Mouse (Mus musculus) ovary, postnatal 14 days (tissue): ENCODE results near the gene Frmpd4.

ENCODE experiments used
- DNase-seq: peaks from one replicate; pipeline ENCODE4 v3.0.0; 2022; ENCODE audit warnings: low spot score

Frmpd4 gene

GRCm38 (mm10) chrX:167552827-167553226, 1024.2 kb downstream of the Frmpd4 start:
- no peak for DNase-seq

- DNase-seq = no peak
These were observed 1053.9 kb downstream of the Frmpd4 start for GRCm38 (mm10) chrX:167523151-167523550.

GRCm38 (mm10) chrX:167522528-167522927, 1054.5 kb downstream of the Frmpd4 start:
- no peak for DNase-seq

DNA sequence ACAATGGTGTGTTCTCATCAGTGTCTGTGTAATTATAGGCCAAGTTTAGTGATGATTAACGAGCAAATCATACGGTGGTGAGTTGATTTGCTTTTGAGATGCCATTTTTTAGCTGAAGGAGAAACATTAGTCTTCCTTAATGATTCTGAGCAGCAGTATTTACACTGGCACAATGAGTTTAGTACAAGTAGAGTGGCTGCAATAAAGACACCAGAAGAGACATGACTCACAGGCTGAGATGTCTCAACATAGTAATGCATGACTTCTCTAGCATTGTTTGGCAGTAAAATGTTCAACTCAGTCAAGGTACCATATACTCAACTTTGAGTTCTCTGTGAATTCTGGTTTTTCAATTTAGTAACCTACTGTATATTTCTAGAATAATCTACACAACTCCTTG, 1058.6 kb downstream of the Frmpd4 start:
- no peak for DNase-seq

DNA sequence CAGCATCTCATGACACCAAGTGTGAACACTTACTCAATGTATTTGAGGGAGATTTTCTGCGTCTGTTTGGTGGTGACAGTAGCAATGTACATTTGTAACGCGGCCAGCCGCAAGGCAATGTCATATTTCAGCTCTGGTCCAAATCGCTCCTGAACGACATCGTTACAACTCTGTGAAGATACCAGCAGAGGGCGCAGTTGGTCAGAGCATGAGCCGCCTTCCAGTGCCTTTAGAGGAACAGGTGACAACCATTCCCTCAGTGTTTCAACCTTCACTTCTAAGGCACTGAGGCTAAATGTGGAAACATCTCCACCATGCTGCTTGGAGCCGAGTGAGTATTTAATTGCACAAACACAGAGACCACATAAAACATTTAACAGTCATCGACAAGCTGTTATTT, 1079.3 kb downstream of the Frmpd4 start:
- DNase-seq = peak; percentile 33

DNA sequence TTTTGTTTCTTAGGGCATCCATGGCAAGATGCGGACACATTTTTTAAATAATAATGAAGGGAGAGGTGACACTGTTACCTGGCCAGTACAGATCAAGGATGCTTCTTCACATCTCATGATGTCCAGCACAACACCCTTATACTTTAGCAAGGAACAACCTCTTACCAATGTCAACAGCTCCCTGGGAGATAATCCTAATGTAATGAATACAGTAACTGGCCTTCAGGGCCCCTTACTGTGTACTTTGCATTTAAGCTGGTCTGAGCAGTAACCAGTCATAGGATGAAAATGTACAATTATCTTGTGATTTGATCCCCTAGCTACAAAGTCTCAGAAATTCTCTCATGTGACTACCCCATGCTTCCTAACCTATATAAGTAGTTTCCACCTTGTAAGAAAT, 1084.8 kb downstream of the Frmpd4 start:
- no peak for DNase-seq

DNA sequence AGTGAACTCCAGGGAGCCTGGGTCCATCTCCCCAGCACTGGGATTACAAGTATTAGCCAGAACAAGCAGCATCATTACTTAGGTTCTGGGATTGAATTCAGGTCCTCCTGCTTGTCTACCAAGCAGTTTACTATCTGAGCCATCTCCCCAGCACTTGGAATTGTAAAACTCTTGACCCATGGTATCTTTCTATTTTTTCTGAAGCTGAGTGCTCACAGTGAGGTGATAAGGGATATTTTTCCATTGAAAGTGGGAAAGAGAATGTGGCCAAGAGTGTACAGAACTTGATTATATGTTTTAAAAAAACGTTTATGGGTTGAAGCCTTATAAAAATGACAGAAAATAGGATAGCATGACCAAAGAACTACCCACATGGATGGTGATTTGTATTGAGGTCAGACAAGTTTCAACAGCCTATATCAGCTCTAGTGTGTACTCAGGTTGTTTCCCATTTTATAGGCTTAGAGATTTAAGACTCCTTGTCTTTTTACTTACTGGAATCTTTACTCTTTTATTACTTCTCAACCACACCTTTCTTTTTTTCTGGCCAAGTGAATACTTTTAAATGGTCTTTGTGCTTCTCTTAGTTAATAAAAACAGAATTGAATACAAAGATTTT, 1085.3 kb downstream of the Frmpd4 start:
- no peak for DNase-seq

DNA sequence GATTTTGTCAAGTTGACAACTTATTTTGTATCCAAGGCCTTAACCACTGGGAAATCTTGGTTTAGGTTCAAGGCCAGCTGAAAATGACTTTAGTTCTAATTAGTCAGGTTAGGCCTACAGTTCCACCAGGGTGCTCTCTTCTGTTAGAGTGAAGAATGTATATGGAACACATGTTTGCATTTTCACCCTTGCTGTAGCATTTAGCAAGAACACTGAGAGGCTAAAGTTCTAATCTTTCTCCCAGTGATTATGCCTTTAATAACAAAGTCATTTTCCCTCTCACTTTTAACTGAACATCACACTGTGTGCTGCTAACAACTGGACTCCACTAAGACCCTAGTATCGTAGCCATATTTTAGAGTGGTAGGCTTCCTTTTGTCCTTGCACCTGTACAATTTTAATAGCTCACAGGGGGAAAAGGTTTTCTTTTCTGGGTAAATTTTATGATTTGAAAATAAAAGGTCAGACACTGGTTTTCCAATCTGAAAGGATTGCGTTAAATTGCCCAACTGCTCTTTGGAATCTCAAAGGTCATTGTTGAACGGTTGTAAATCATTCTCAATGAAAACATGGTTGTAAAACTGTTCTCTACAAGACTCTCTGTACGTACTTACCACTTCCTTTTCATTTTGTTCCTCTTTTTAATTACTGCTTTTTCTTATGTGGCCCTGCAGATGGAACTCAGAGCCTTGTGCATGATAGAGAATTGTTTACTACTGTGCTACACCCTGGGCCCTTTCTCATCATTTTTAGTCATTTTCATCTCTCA, 1093.4 kb downstream of the Frmpd4 start:
- no peak for DNase-seq

DNA sequence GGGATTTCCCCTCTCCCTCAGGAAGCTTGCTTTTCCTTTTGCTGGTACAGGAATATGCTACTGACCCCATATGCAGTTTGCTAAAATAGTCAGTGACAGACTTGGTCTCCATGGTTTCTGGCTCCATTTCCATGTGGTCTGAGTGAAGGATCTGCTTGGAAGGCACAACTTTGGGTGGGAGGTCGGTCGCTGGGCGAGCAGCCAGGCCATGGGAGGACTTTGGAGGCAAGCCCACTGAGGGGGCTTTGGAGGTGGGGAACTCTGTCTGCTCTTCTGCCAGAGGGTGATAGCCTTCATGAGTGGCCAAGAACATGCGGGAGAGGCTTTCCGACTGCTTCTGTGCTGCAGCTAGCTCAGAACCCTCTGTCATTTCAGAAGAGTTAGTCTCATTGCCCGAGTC, 1099.4 kb downstream of the Frmpd4 start:
- no peak for DNase-seq

DNA sequence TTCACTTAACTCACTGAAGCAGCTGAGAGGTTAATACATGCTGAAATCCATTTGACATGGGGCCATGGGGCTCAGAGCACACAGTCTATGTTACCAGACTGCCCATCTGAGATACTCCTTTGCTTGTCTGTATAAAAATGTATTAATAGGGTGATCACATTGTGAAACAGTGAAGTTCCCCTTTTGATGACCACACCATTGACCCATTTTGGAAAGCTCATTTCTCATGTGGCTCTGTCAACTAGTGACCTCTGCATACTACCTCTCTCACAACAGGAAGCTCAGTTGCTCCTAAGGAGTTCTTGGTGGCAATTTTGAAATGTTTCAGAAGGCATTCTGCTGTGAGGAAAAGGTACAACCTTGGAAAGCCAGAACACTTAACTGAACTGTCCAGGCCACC, 1142.1 kb downstream of the Frmpd4 start:
- no peak for DNase-seq

- no peak for DNase-seq
These were observed 1143.1 kb downstream of the Frmpd4 start for GRCm38 (mm10) chrX:167433950-167434349.
